Mouse (Mus musculus) gastrocnemius, adult 2 months (tissue): ENCODE measurements at regions not wholly inside any gene's neighbourhood (a gene's known extent, or its start where the extent isn't known, plus 50 kb on each side); places are given as distances from the start of the nearest gene placed in this dataset.

ENCODE experiments used
- DNase-seq: peaks from one replicate; pipeline ENCODE4 v3.0.0; 2022
- H3K27ac ChIP-seq: fragments of 200-600 bp; 2 replicates; pipeline ENCODE4 v1.8.1; 2022; ENCODE audit warnings: mild to moderate bottlenecking
- H3K4me3 ChIP-seq: fragments of 200-600 bp; 2 replicates; pipeline ENCODE4 v1.8.1; 2022; ENCODE audit warnings: mild to moderate bottlenecking, moderate library complexity
- CTCF ChIP-seq: fragments of 200-600 bp; IDR thresholded peaks from 2 replicates; pipeline ENCODE4 v1.8.1; 2022; ENCODE audit warnings: antibody characterized with exemption, mild to moderate bottlenecking, moderate library complexity
- intact Hi-C: fragments of 180-260 bp; cut with DNase I; formaldehyde crosslinking; loops from one replicate; pipeline ENCODE4 v1.15.1; 2025

DNA sequence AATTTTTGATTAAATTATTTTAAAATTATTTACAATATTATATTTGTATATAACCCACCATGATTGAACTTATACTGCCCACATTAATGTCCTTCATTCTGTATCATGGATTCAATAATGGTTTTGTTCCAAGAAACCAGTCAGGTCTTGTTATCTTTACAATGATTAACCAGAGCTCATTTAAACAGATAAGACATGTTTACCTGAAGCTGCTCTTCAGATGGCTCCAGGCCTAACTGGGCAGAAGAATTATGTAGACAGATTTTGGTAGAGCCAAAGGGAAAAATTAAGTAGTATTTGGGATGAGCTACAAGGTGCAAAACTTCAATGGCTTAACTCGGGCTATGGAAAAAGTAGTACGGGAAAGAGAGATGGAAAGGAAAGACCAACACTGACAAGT lies 97.7 kb upstream of the Kcnj16 start:
- DNase-seq: no peak
- H3K4me3 ChIP-seq: no peak overlapping the region
- no peak for TF ChIP-seq CTCF
- no peak overlapping the region for H3K27ac ChIP-seq
- intact Hi-C loops: no loop called here

DNA sequence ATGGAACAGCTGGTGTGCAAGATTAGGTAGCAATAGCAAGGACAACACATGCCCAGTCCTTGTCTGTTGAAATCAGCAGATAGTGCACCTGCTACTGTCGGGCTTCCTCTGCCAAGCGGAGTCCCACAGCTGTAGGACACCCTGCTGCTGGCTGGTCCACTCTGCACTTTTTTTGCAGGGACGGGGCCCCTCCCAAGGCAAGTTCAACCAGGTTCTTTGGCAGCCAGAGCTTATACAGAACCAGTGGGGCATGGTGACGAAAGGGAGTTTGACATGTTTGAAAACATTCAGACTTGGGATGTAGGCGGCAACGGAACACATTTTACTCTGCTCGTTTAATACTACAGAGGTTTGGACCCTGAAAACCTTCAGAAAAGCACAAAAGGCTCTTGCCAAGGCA lies 93.2 kb upstream of the Kcnj16 start:
- TF ChIP-seq CTCF: no peak
- intact Hi-C loops: no loop called here
- no peak for DNase-seq
- Histone ChIP-seq H3K27ac (no peak overlapping the region), H3K4me3 (no peak overlapping the region)

DNA sequence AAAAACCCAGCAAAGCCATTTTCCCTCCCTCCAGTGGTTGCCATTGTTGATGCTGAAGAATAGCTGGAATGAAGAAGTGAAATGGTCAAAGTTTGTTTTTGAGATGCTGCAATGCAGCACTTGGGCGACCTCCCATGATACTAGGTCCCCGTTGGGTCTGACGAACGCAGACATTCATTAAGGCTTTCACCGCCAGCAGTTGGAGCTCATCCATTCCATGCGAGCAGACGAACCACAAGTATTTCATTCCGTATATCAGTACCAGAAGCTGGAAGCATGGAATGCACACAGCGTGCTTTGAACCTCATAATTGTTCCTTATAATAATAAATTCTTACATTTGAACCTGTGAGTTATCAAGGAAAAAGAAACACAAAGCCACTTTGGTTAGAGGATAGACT lies 86.9 kb upstream of the Kcnj16 start:
- Histone ChIP-seq H3K4me3 (no peak overlapping the region), H3K27ac (no peak overlapping the region)
- intact Hi-C loops: no loop called here
- no peak for TF ChIP-seq CTCF
- DNase-seq: no peak

DNA sequence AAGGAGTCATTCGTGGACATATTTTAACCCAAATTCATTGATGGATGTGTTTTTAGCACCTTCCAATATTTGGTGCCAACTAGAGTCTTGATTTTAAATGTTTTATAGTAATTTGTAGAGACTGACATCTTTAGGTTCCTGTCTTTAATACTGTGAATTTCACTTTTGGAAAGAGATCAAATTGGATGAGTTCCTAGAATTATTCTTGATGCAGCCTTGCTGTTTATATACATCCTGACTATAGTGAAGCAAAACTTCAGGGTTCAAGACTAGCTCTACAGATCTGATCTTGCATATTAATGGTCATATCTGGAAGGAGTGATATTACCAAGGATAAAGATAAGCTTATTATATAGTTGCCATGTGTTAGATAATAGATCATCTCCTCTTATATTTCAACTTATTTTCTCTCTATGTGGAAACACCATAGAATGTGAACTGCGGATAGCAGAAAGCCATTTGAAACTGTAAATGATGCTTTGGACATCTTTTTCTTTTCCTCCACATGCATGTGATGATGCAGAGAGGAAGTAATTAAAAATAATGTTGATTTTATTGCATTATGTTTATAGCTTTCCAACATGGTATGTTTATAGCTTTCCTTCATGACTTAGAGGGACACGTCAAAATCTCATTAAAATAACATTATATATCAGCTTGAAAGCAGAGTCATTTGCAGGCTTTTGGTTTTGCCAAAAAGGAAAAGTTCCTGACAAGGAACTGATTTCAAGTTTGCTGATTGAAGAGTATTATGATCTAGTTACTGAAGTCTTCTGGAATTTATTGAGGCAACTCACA lies 78.3 kb upstream of the Kcnj16 start:
- no peak for TF ChIP-seq CTCF
- H3K4me3 ChIP-seq: no peak overlapping the region

GRCm38 (mm10) chr11:110890411-110890810 lies 77.4 kb upstream of the Kcnj16 start:
- Histone ChIP-seq H3K27ac (no peak overlapping the region), H3K4me3 (no peak overlapping the region)
- no peak for TF ChIP-seq CTCF
- intact Hi-C loops: no loop called here
- DNase-seq: no peak

More for the DNA sequence above, 78.3 kb upstream of the Kcnj16 start:
- no peak overlapping the region for H3K27ac ChIP-seq
- no peak for DNase-seq
- intact Hi-C loops: no loop called here

DNA sequence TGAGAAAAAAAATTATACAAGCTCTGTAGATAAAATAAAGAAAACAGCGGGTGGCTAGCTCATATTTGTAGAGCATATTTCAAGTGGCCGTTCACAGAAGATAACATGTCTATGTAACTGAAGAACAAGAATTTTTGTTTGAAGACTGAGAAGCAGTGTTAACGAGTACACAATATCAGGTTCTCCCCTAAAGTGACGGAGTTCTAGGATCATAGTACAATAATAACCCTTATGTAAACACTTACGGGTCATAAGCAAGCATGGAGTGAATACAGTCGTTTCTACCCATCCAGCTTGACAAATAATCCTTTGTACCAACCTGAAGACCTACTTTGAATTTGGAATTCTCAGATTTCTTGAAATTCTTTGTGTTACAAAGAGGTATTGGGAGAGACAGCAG lies 64.9 kb upstream of the Kcnj16 start:
- Histone ChIP-seq H3K27ac (no peak overlapping the region), H3K4me3 (no peak overlapping the region)
- intact Hi-C loops: no loop called here
- no peak for TF ChIP-seq CTCF
- no peak for DNase-seq
